Mouse (Mus musculus) limb, embryonic 10.5 days (tissue): ENCODE results near the gene Gna13. TPM values are rescaled to one million over a fixed set of nuclear protein-coding genes. Genes with fewer than 3 reads are reported as not detected.
"Not testable (repeated sequence)": the region's sequence is repeated elsewhere in the genome, so short reads cannot be mapped to it uniquely, and the experiment has no call there.

Source experiments
- DNase-seq: peaks from one replicate; pipeline ENCODE4 v3.0.0-alpha.2; 2017; ENCODE audit warnings: low spot score
- H3K27ac ChIP-seq: fragments of 300-500 bp; sonication (generic); 2 replicates; pipeline ENCODE4 v1.5.1; 2016; ENCODE audit warnings: mild to moderate bottlenecking
- H3K27me3 ChIP-seq: fragments of 300-500 bp; sonication (generic); 2 replicates; pipeline ENCODE4 v1.6.1; 2016; ENCODE audit warnings: low read depth, mild to moderate bottlenecking; ENCODE audit not compliant: poor library complexity, severe bottlenecking
- H3K36me3 ChIP-seq: fragments of 300-500 bp; sonication (generic); 2 replicates; pipeline ENCODE4 v1.6.1; 2016; ENCODE audit warnings: mild to moderate bottlenecking, moderate library complexity
- H3K4me1 ChIP-seq: fragments of 300-500 bp; sonication (generic); 2 replicates; pipeline ENCODE4 v1.6.1; 2016
- H3K4me3 ChIP-seq: fragments of 300-500 bp; sonication (generic); 2 replicates; pipeline ENCODE4 v1.5.1; 2016; ENCODE audit warnings: mild to moderate bottlenecking, moderate library complexity
- H3K9me3 ChIP-seq: fragments of 300-500 bp; sonication (generic); replicated peaks from 2 replicates; pipeline ENCODE4 v1.6.1; 2016; ENCODE audit warnings: mild to moderate bottlenecking
- WGBS: fragments of 180-500 bp; shearing (Covaris S2); methylation state at CpG from one replicate; pipeline ENCODE4 v1.1.7; 2016; 5-methylcytosine and 5-hydroxymethylcytosine counted together
- polyA plus RNA-seq: library from polyadenylated mRNA; unstranded; fragments of >200 nt; fragmentation: Nextera tagmentation; extraction: Ambion mirVana; gene quantifications from 2 replicates; pipeline ENCODE4 v1.2.1, GENCODE M21; 2016

Gene Gna13
- polyA plus RNA-seq, 1 experiment from 2014 or later = 20.1 TPM

- Histone ChIP-seq H3K27me3 (no peaks in the 10 kb centered on the region), H3K4me1 (peaks cover 11% of the 10 kb centered on the region), H3K27ac (no peak overlapping the region), H3K36me3 (no peaks in the 10 kb centered on the region), H3K4me3 (no peak overlapping the region), H3K9me3 (no peaks in the 10 kb centered on the region)
- DNase-seq = no peak
- 69% methylated on average over 6 of the region's 6 CpGs for WGBS
Measured at GRCm38 (mm10) chr11:109335890-109336289, 26.7 kb upstream of the Gna13 start.

GRCm38 (mm10) chr11:109339155-109339938 is 23.3 kb upstream of the Gna13 start:
- Histone ChIP-seq H3K9me3 (no peaks in the 10 kb centered on the region), H3K27ac (no peak overlapping the region), H3K27me3 (no peaks in the 10 kb centered on the region), H3K4me1 (peaks cover 7% of the 10 kb centered on the region), H3K4me3 (no peak overlapping the region), H3K36me3 (no peaks in the 10 kb centered on the region)
- WGBS = 96% methylated on average over 8 of the region's 8 CpGs
- DNase-seq = no peak

GRCm38 (mm10) chr11:109340541-109340940 is 22.1 kb upstream of the Gna13 start:
- H3K9me3 ChIP-seq = no peaks in the 10 kb centered on the region
- no peaks in the 10 kb centered on the region for H3K27me3 ChIP-seq
- H3K27ac ChIP-seq = no peak overlapping the region
- no peak overlapping the region for H3K4me3 ChIP-seq
- H3K36me3 ChIP-seq = no peaks in the 10 kb centered on the region
- 89% methylated on average over 5 of the region's 5 CpGs for WGBS
- H3K4me1 ChIP-seq = peaks cover 8% of the 10 kb centered on the region
- no peak for DNase-seq

DNA sequence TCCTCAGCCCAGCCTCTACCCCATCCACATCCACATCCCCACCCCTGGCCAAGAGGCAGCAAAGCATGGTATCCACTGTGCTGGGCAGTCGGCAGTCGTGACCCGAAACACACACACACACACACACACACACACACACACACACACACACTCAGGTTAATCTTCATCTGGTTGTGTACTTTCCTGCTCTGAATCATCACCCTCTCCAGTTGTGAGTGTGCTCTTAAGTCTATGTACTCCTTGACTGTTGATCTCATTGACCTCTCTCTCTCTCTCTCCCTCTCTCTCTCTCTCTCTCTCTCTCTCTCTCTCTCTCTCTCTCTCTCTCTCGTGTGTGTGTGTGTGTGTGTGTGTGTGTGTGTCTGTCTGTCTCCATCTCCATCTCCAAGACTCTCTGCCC is 20.0 kb upstream of the Gna13 start:
- H3K4me3 ChIP-seq, H3K36me3 ChIP-seq, DNase-seq, H3K27me3 ChIP-seq, H3K9me3 ChIP-seq, H3K27ac ChIP-seq: not testable (repeated sequence)
- 83% methylated on average over 4 of the region's 4 CpGs for WGBS
- H3K4me1 ChIP-seq = peaks cover 17% of the 10 kb centered on the region

DNA sequence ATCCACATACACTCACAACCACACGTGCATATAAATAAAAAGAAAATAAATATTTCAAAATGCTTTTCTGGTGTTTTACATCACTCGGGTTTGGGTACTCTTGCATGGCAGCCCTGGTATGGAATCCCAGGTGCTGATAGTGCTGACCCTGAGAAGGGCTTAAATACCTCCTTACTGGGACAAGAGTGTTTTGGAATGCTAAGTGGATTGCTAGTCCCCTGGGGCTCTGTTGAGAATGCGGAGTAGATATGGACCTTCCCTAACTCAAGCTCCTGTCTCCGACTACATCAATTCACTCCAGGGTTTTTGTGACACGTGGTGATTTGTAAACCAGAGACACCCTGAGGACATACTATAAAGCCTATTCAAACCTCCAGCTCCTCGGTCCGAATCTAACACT is 19.1 kb upstream of the Gna13 start:
- Histone ChIP-seq H3K36me3 (no peaks in the 10 kb centered on the region), H3K4me3 (no peak overlapping the region), H3K27ac (no peak overlapping the region), H3K27me3 (no peaks in the 10 kb centered on the region), H3K9me3 (no peaks in the 10 kb centered on the region), H3K4me1 (peaks cover 19% of the 10 kb centered on the region)
- DNase-seq = no peak
- WGBS = 49% methylated on average over 7 of the region's 7 CpGs

DNA sequence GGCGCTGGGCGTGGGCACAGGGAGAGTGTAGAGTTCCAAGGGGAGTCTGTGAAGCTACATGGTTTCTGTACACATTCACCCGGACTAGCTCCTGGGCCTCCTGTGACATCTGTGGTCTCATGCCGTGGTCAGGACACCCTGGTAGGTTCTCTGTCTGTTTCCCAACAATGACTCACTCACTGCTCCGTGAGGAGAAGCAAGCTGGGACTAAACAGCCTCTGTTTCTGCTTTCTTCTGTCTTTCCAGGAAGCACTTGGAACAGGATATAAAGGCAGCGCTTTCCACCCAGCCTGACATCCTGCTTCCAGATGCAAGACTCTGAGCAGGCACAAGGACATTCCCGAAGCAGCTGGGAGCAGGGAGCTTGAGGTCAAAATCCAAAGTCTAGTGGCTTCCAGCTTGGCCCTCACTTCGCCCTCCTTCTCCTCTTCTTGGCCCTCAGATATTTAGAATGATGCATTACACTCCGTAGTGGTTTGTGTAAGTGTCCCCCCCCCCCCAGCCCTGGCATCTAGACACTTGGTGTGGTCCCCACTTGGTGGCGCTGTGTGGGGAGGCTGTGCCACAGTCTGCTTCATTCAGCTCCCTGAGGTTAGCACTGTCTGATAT is 18.5 kb upstream of the Gna13 start:
- Histone ChIP-seq H3K27ac (no peak overlapping the region), H3K36me3 (no peaks in the 10 kb centered on the region), H3K4me3 (no peak overlapping the region), H3K4me1 (peaks cover 19% of the 10 kb centered on the region), H3K9me3 (no peaks in the 10 kb centered on the region), H3K27me3 (no peaks in the 10 kb centered on the region)
- no peak for DNase-seq
- 44% methylated on average over 10 of the region's 10 CpGs for WGBS

GRCm38 (mm10) chr11:109347242-109347959 is 15.2 kb upstream of the Gna13 start:
- H3K4me3 ChIP-seq = no peak overlapping the region
- no peaks in the 10 kb centered on the region for H3K36me3 ChIP-seq
- DNase-seq = no peak
- H3K4me1 ChIP-seq = peaks cover 19% of the 10 kb centered on the region
- no peaks in the 10 kb centered on the region for H3K9me3 ChIP-seq
- 73% methylated on average over 10 of the region's 10 CpGs for WGBS
- no peak overlapping the region for H3K27ac ChIP-seq
- H3K27me3 ChIP-seq = no peaks in the 10 kb centered on the region

DNA sequence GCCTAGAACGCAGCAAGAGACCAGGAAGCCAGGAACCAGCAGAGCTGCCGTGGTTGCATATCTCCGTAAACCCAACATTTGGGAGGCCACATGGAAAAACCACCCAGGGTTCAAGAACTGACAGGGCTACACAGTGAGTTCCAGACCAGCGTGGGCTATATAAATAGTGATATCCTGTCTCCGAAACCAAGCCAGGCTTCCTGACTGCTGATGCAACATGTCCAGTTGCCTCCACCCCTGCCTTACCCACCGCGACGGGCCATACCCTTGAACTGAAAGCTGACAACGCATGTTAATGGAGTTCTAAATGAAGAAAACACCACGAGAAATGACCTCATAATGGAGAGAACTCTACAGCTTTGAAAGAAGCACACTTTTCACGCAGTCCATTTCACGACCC is 14.2 kb upstream of the Gna13 start:
- Histone ChIP-seq H3K4me3 (no peak overlapping the region), H3K9me3 (no peaks in the 10 kb centered on the region), H3K36me3 (no peaks in the 10 kb centered on the region), H3K27ac (no peak overlapping the region), H3K4me1 (peaks cover 19% of the 10 kb centered on the region), H3K27me3 (no peaks in the 10 kb centered on the region)
- DNase-seq = no peak
- WGBS = 89% methylated on average over 12 of the region's 12 CpGs

DNA sequence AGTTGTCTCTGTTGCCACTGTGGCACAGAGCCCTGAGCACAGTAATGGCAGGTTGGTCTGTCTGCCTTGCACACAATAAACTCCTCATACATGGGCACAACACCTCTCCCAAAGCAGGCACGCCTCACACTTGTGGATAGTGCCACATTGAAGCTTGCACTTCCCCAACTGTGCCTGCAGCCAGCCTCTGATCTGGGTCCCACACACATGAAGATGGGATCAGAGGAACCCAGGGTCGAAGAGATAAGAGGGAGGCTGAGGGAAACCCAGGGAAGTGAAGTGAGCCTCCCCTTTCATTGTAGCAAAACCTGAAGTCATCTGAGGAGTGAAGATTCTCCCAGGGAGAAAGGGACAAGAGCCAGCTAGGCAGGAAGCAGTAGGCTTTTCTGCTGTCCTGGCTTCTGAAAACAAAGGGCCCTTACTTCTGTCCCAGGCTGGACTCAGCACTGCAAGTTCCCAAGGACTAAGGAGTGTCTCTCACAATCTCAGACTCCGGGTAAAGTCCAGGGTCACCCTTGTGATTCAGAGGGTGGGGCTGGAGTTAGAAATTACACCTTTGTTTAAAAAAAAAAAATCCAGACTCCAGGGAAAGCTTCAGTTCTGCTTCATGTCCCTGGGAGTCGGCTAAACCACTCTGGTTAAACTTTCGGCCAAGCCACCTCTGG is 12.8 kb upstream of the Gna13 start:
- H3K4me1 ChIP-seq = peaks cover 11% of the 10 kb centered on the region
- H3K27me3 ChIP-seq = no peaks in the 10 kb centered on the region
- 66% methylated on average over 5 of the region's 5 CpGs for WGBS
- H3K27ac ChIP-seq = no peak overlapping the region
- no peak overlapping the region for H3K4me3 ChIP-seq
- no peak for DNase-seq
- H3K36me3 ChIP-seq = no peaks in the 10 kb centered on the region
- H3K9me3 ChIP-seq = no peaks in the 10 kb centered on the region

DNA sequence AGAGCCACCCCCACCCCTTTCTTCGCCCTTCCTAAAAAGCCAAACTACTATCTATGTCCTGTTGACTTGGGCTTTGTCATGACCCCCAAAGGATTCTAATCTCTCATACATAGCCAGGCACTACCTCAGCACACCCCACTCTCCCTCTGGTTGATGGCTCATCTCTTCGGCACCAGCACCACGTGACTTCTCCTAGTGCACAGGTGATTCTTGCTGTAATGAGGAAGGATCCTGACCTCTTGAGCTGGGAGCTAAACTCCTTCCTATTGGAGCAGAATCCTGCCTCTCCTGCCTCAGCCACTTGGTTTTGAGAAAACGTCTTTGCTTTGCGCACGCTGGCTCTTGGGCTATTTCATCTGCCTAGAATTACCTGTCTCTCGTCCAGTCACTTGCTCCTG is 12.3 kb upstream of the Gna13 start:
- Histone ChIP-seq H3K4me3 (no peak overlapping the region), H3K9me3 (no peaks in the 10 kb centered on the region), H3K36me3 (no peaks in the 10 kb centered on the region), H3K27me3 (no peaks in the 10 kb centered on the region), H3K4me1 (peaks cover 11% of the 10 kb centered on the region), H3K27ac (no peak overlapping the region)
- WGBS = 83% methylated on average over 7 of the region's 7 CpGs
- no peak for DNase-seq

DNA sequence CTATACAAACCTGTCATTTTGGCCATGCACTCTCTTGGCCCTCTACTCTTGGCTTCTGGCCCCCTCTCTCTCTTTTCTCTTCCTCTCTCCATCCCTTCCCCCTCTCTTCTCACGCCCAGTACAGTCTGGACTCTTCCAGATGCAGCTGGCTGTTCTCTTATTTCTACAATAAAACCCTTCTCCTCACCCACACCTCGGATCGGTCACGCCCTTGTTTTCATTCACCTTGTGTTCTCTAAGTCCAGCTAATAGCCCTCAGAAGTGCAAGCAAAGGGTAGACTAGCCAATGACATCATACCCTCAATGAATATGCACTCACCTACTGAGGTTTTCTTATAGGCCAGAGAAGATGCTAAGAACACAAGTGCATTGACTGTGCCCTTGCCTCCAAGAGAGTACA is 11.1 kb upstream of the Gna13 start:
- Histone ChIP-seq H3K4me1 (peaks cover 8% of the 10 kb centered on the region), H3K27me3 (no peaks in the 10 kb centered on the region), H3K36me3 (no peaks in the 10 kb centered on the region), H3K9me3 (no peaks in the 10 kb centered on the region), H3K4me3 (no peak overlapping the region), H3K27ac (no peak overlapping the region)
- WGBS = 88% methylated on average over 4 of the region's 4 CpGs
- no peak for DNase-seq

GRCm38 (mm10) chr11:109353391-109354235 is 9.0 kb upstream of the Gna13 start:
- H3K4me1 ChIP-seq = 0 out of 2 replicates have a peak, but pooled peaks cover 3% of the 10 kb centered on the region

More at GRCm38 (mm10) chr11:109353391-109354235, 9.0 kb upstream of the Gna13 start:
- H3K36me3 ChIP-seq = no peaks in the 10 kb centered on the region
- no peak overlapping the region for H3K27ac ChIP-seq
- no peaks in the 10 kb centered on the region for H3K9me3 ChIP-seq
- H3K4me3 ChIP-seq = no peak overlapping the region
- H3K27me3 ChIP-seq = no peaks in the 10 kb centered on the region
- no peak for DNase-seq
- WGBS = 82% methylated on average over 12 of the region's 12 CpGs
